Mouse (Mus musculus): ENCODE measurements around the gene Tmem223.

Gene Tmem223

DNA sequence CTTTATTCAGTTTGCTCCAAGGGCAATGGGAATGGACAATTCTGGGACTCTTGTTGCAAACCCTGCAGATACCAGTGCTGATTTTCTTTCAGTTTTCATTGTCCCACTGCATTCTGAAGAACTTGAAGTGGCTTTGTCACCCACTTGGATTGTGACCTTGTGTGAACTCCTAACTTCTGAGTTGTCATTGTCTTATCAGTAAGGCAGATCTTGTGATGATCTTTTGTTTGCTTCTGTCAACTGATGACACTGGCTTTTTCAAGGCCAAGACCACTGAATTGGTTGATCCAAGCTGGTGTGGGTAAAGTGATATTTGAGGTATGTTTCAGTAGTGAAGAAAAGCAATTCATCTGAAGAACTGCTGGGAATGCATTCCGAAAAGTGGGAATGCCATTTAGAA is 25.4 kb upstream of the Tmem223 start:
- DNase-seq (ENCODE audit: low read depth), result no peak

DNA sequence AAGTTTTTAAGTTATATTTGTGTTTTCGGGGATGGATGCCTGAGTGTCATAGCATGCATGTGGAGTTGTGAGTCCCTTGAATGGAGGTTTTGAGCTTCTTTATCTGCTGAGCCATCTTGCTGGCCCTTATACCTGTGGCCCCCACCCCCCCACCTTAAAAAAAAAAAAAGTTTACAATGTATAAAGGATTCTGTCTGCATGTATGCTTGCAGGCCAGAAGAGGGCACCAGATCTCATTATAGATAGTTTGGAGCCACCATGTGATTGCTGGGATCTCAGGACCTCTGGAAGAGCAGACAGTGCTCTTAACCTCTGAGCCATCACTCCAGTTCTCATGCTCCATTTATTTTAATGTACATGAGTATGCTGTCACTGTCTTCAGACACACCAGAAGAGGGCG is 23.4 kb upstream of the Tmem223 start:
- peak; percentile 67 for DNase-seq (ENCODE audit: low read depth)

DNA sequence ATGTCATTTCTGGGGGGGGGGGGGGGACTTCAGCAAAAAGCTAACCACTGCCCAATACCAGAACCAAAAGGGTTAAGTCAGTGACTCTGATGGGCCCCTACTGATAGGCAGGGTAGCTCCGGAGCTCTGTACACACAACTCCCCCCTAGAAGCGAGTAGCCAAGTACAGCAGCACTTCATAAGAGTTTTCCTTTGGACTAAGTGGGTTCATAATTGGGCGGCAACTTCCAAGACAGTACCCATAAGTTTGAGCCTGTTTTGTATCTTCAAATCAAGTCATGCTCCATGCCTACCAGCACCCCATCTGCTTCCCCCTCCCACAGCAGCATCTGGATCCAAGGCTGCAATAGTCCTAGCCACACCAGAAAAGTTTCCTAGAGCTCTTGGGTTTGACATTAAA is 15.1 kb upstream of the Tmem223 start:
- peak; percentile 18 for DNase-seq (ENCODE audit: low read depth)

DNA sequence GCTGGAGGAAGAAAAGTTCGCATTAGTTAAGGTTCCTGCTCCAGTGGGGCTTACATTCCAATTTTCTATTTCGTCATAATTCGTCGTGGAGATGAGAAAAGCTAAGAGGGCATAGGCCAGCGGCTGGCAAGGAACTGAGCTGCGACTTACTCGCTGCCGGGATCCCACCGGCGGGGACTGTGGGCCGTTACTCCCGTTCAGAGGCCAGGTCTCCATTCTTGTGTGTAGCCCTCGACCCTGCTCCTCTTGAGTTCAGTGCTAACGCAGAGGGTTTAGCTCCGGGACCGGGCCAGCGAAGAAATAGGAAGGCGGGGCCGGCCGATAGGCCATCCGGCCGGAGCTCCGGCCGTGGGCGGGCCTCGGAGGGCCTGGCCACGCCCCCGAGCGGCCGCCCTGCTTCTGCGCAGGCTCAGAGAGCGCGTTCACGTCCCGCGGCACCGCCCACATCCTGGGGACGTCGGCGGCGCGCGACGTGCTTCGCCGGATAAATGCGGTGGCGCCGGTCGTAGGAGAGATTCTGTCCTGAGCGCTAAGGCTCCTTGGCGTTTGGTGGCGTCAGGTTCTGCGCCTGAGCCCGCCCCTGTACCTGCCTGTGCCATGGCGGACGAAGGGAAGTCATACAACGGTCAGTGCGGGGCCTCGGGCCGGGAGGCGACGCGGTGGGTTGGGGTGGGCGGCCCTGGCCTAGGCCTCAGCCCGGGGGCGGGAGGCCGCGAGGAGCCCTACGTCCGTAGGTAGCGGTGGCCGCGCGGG is 14.0 kb upstream of the Tmem223 start, which contains the start of gene Nxf1:
Nxf1 (plus strand) TSS at position 439 of the 753 bp plus-strand sequence.
- peak; percentile 99 for DNase-seq (ENCODE audit: low read depth)

DNA sequence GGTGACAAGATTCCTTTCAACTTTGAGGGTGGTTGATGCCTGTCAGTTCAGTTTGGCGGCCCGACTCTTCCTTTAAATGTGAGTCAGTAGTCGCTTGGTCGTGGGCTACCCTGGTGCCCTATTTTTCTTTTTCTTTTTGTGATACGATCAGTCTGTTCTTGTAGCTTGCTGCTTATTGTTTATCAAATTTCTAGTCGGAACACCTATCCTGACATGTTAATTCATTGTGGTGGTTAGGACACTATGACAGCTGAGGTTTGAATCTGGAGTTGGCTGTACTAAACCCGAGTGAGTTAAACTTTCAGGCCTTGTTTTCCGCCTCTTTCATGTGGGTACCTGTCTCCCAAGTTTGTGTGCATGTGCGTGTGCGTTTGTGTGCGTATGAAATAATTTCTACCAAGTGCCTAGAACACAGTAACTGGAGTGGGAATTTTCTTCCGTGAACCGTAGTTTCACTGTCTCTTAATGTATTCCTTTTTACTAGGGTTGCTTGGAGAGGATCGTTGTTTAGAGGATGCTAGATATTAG is 13.3 kb upstream of the Tmem223 start:
- peak; percentile 17 for DNase-seq (ENCODE audit: low read depth)

DNA sequence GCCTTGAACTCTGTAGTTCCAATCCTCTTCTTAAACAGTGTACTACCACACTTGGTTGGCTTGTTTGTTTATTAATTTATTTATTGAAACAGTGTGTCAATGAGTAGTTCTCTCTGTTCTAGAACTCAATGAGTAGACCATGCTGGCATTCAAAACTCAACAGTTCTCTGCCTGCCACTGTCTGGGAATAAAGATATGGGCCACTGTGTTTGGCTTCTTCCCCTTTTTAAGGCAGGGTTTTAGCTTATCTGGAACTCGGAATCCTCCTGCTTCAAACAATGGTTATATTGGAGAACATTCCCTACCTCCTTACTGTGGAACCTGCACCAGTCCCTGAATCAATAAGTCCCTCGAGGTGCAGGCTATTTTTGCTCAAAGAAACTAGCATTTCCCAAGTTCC is 11.9 kb upstream of the Tmem223 start:
- no peak for DNase-seq (ENCODE audit: low read depth)

DNA sequence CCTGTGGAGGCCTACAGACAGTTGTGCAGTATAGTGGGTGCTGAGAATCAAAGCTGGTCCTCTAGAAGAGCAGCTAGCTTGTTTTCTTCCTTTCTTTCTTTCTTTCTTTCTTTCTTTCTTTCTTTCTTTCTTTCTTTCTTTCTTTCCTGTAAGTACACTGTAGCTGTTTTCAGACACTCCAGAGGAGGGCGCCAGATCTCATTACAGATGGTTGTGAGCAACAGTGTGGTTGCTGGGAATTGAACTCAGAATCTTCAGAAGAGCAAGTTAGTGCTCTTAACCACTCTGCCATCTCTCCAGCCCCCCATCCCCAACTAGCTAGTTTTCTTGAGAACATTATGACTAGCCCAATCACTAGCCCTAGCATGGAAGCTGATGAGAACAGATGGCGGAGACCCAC is 10.0 kb upstream of the Tmem223 start:
- no peak for DNase-seq (ENCODE audit: low read depth)

DNA sequence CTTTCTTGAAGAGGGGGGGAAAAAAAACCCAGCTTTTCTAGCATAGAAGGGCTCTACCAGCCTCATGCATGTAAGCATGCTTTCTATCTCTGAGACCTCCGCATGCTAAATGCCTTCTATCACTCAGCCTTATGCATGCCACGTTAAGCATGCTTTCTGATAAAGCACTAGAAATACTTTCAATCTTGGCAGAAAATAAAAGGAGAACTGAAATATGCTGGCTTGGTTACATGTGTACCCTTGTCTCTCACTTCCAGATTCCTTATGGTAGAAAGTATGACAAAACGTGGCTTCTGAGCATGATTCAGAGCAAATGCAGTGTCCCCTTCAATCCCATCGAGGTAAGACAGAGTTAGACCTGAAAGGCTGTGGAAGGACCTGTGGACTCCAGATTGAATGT is 7.5 kb upstream of the Tmem223 start:
- DNase-seq (ENCODE audit: low read depth), result no peak

DNA sequence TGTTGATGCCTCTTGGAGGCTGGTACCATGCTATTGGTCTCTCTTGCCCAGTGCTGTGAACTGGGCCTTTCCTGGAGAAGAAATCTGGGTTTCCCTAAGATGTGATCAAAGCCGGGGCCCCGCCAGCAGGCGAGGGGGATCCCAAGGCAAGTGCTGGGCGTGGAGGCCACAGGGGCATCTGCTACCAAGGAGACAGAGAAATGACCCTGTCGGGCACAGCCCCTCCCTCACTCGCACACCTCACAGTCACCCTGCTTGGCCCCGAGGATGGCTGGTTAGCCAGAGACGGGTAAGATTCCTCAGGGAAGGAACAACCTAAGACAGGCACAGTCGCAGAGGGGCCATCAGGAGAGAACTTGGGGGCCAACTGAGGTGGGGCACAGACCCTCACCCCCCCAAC is 5.2 kb upstream of the Tmem223 start:
- DNase-seq (ENCODE audit: low read depth), result no peak

DNA sequence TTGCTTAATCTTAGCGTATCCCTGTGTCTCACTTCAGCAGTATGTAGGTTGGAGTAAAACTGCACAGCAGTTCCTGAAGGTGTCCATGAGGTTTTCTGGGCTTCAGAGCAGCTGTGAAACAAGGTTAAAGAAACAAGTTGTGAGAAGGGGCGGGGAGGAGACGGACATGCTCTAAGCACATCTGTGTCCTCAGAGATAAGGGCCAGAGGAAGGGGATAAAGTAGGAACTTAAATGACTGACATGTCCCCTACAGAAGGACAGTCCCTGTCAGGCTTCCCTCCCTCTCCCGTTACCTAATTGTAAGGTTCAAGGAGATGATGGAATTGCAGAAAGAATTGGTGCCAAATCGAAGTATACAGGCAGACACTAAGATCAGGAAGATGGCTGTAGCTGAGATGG is 2.2 kb downstream of the Tmem223 start:
- DNase-seq (ENCODE audit: low read depth), result no peak

DNA sequence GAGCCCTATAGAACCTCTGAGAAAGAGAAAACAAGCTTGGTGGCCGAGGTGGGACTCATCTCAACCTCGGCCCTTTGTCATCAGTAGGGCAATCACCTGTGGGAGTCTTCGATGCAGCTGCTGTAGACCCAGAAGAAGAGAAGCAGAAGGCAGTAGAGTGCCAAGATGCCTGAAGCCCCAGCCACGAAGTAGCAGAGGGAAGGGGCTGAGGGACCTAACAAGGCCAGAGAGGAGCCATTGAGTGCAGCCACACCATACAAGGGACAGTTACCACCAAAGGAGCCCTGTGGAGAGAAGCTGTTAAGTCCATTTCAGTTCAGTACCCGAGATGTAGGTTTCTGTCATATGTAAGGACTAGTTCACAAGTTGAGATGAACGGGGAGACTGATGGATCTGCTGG is 2.6 kb downstream of the Tmem223 start:
- DNase-seq (ENCODE audit: low read depth), result peak; percentile 22

DNA sequence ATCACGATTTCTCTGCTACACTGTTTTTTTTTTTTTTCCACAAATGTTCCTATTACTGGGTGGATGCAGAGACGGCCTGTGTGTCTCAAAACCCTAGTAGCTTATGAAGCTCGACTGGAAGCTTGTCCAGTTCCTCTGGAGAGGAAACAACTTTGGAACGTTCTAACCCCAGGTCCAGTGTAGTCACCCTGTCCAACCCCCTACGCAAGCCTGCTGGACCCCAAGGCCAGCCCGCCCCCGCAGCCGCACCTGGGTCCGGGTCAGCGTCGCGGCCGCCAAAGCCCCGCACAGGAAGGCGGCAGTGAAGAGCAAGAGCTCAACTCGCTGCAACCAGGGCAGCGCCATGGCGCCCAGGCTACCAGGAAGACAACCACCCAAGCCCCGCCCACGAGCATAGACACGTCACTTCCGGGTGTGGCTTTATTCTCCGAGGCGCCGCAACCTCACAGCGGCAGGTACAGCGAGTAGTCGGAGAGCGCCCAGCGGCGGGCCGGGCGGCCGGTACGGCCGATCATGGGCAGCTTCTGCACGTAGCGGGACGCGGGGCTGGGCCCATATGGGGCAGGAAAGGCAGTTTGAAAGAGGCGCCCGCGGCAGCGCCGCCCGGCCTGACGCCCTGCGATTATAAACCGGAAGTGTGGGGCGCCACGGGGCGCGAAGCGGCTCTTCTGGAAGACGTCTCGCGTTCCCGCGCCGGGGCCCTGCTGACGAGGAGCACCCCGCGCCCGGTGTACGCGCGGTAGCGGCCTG is 3.5 kb downstream of the Tmem223 start, which contains the start of gene Tmem179b:
Tmem179b (minus strand) TSS at position 382 of the 750 bp plus-strand sequence.
- peak; percentile 98 for DNase-seq (ENCODE audit: low read depth)

DNA sequence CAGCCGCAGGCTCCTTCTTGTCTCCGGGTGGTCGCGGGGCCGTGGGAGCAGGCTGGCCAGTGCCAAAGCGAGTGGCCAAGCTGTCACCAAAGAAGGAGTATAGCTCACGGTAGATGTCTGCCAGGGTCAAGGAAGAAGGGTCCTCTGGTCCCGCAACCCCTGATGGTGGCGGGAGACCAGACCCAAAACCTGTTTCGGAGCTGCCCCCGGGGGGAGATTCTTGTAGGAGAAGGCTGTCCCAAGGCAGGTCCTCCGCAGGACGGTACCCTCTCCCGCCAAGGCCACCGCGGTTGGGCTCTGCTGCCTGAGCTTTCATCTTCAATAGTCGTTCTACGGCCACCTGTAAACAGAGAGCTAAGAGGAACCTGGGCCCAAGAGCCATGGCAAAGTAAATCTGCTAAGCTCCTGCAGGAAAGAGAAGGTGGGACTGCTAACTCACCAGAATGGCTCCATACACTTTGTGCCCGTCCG is 4.2 kb downstream of the Tmem223 start:
- peak; percentile 34 for DNase-seq (ENCODE audit: low read depth)

DNA sequence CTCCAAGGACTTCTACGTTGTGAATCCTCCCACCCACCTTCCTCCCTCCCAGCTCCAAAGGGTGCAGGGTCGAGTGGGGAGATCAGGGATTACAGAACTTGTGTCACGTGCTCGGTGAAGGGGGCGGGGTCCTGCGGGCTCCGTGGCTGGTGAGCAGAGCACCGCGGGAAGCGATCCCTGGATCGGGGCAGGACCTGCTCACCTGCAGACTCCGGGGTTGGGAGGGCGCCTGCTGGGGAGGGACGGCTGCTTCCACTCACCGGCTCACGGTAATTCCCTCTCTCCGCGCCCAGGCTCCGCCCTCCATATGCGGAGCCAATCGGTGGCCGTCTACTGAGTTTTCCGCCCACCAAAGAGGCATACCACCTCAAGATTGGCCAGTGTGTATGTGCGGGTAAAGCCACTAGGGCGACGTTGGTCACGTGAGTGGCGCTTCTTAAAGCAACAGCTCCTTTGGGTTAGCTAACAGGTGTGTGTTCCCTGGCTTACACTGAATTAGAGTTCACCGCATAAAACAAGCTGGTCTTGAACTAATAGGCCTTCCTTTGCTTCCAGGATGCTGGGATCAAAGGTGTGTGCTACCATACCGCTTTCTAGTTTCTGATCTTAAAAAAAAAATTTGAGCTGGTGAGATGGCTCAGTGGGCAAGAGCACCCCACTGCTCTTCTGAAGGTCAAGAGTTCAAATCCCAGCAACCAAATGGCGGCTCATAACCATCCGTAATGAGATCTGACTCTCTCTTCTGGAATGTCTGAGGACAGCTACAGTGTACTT is 15.4 kb downstream of the Tmem223 start, which contains the start of gene Taf6l:
Taf6l (minus strand) TSS at position 410 of the 774 bp plus-strand sequence.
- peak; percentile 96 for DNase-seq (ENCODE audit: low read depth)

DNA sequence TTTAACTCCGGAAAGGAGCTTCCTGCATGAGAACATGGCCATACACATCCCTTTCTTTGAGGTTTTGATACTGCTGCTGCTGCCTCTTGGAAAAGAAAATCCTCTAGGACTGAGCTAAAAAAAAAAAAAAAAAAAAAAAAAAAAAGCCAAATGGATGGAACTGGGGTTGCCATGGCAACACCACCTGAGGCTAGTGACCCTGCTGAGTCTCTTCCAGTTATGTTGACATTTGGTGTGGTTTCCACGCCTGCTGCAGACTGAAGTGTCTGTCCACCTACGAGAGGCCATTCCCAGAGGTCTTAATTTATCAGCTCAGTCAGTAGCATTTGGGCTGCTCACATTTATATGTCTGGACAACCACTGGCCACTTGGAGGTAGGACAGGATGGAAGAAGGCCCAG is 17.7 kb downstream of the Tmem223 start:
- no peak for DNase-seq (ENCODE audit: low read depth)

DNA sequence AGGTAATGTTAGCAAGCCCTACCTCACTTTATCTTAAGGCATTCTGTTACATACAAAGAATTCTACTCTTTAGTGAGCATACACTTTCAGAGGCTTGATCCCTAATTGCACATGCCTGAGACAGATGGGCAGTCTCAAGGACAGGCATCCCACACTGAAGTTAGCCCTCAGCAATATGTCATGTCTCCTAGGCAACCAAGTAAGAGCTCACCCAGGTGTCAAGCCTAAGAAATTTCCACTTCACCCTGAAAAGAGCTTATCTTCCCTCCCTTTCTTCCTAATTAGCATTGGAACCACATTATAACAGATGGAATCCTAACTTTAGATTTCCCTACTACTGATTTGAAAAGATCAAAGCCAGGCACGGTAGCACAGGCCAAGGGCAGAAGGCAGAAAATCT is 18.4 kb downstream of the Tmem223 start:
- no peak for DNase-seq (ENCODE audit: low read depth)

DNA sequence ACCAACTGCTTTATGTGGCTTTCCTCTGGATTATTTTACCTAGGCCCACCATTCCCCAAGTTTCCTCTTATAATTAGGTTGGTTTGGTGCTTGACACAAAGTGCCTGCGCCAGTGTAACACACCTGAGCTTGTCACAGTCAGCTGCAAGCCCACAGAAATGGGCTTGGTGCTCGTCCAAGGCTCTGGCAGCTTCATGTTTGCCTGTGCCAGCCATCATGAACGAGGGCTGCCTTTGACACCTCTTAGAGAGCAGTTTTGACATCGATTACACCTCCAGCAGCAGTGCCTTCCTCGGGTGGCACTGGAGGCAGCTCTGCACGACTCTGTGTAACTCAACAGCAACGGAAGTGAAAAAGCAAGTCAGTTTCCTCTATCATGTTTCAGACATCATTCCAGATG is 19.4 kb downstream of the Tmem223 start:
- DNase-seq (ENCODE audit: low read depth), result no peak

DNA sequence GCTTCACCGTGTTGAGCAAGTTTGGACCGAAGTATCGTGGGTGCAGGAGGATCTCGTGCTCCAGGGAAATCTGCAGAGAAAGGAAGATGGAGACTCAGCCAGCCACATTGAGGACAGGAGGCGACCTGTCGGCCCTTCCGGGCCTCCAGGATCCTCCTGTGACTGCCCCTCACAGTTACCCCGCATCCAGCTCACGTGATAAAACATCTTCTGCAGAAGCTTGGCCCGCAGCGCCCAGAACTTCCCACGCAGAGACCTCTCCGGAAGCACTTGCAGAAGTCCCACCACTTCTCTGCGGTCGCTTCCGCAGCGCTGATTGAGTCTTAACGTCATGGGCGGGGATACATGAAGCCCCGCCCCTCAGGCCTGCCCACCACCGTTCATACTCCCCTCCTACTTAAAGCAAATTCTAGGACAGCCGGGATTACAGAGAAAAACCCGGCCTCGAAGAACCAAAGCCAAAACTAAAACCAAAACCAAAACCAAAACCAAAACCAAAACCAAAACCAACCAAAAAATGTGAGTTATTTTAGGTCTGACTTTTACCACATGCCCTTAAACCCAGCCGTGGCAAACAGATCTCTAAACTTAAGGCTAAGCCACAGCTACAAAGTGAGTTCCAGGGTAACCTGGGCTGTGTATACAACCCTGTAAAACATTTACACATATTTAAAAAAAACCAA is 27.6 kb downstream of the Tmem223 start, which contains the start of gene Polr2g:
Polr2g (minus strand) TSS at position 314 of the 683 bp plus-strand sequence.
- peak; percentile 99 for DNase-seq (ENCODE audit: low read depth)

DNA sequence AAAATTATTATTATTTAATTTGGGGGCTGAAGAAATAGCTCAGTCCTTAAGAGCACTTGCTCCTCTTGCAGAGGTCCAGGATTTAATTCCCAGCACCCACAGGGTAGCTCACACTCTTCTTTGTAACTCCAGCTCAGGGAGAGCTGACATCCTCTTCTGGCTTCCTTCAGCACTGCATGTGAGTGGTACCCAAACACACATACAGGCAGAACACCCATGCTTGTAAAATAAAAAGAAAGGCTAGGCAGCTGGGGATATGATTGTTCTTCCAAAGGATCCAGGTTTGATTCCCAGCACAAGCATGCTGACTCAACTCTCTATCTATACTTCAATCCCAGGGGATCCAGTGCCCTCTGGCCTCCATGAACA is 28.1 kb downstream of the Tmem223 start:
- peak; percentile 49 for DNase-seq (ENCODE audit: low read depth)

DNA sequence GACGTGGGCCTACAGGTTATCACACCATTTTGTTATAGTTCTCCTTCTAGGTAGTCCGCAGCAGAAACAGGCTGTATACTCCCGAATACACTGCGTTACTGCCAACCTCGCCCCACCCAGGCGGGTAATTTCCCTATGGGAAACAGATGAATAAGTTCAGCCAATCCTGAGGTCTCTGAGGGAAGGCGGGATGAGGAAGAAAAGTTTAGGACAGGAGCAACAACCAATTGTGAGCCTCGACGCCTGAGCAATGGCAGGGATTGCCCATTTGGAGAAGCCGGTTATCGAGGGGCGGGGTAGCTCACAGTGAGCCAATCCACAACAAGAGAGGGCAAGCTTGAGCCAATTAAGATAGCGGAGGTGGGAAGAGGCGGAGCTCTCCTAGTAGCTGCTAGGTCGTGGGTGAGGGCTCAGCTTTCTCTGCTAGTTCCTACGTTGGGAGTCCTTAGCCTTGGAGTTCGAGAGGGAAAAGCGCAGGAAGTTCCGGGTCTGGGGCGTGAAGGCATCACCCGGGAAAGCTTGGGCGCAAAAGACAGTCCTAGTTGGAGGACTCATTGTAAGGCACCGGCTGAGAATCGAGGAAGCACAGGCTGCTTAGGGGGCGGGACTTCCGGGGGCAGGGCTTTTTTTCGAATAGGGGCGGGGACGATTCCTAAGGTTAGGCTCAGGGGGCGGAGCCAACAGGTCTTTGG is 31.5 kb downstream of the Tmem223 start, which contains the start of gene Zbtb3:
Zbtb3 (plus strand) TSS at position 426 of the 692 bp plus-strand sequence.
- peak; percentile 98 for DNase-seq (ENCODE audit: low read depth)

Data from NIH3T3 (cell line).